Mouse (Mus musculus): ENCODE data around the gene Tssk2.

DNA sequence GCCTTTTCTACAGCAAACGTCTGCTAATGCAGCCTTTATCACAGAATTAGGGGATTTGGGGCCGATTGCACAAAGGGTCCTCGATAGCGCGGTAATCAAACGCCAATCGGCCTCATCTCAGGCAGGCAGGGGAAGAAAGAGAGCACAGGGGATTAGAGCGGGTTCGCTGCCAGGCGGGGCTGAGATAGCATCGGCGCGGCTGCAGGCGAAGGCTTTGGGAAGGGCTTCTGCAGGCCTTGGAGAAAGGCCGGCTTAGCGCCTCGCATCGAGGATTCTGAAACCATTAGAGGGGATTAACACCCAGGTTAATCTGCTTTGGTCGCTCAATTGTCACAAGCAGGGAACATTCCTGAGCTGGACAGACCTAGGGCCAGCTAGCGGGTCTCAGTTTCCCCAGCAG is 22.1 kb downstream of the Tssk2 start:
- no peak for TF ChIP-seq GATA1 (IDR thresholded peaks at IDR 0.05; ENCODE audit: borderline replicate concordance, low read length)
- TF ChIP-seq FLI1 (IDR thresholded peaks at IDR 0.05; ENCODE audit: low read length), result no peak
